In the genomic region with DNA sequence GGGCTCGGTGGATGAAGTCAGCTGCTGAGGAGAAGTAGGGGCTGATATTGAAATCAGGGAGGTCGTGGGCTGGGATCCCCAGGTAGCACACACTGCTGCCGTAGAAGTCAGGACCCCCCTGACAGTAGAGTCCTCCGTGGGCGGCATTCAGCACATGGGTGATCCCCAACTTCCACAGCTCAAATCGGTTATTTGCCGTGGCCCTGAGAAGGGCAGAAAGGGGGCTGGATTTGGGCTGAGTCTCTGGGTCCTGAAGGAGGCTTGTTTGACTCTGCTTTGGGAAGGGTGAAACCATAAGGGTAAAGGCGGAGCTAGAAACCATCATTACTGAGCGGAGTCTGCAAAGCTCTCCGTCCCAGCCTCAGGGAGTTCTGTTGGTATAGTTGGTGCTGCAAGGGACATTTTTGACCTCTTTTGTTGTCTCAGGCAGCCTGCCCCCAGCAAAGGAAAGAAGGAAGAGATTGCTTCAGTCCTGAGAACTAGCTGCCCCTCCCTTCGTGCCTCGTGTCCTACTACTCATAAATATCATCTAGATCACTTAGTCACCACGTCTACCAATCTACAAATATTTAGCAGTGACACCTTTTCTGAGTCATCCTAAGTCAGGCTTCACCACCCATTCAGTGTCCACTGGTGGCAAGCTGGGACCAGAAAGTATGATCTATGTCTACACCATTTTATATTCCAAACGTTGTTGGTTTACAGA, we compare ENCODE assay signal across 29 mouse cellular contexts. TPM values are rescaled to one million over a fixed set of nuclear protein-coding genes. Genes with fewer than 3 reads are reported as not detected.
A peak's percentile ranks its signal among the peaks of the same experiment; 100 is the strongest.
DNase-seq lines count a peak whose midpoint lies in the region; ATAC-seq and TF ChIP-seq lines count a peak whose summit lies in the region.
"Had no signal": no experiment of that assay in that cellular context is flagged by ENCODE, and none has a peak within 500 bp of the region (broad histone marks: within the 10 kb centered on the region; RNA-seq: fewer than 3 reads in every experiment).

No protein-coding gene starts in this region.

- no peak overlapping the region for H3K27ac ChIP-seq in lung, postnatal 0 days (ENCODE audit: low read length)
- H3K27ac ChIP-seq in kidney, adult 2 months (ENCODE audit: insufficient read depth, low read depth, low read length), result no peak overlapping the region
- H3K27ac ChIP-seq in forebrain, embryonic 13.5 days, result no peak overlapping the region
- H3K27ac ChIP-seq: embryonic facial prominence, embryonic 15.5 days; heart, embryonic 15.5 days; hindbrain, embryonic 12.5 days; kidney, embryonic 15.5 days; layer of hippocampus, adult 2 months; left cerebral cortex, adult 2 months; limb, embryonic 13.5 days; liver, embryonic 13.5 days; midbrain, embryonic 13.5 days; stomach, embryonic 15.5 days had no signal

- no peak for TF ChIP-seq EP300 in lung, postnatal 0 days (IDR thresholded peaks at IDR 0.05)

- H3K9me3 ChIP-seq in lung, postnatal 0 days (ENCODE audit: low read length), result no peaks in the 10 kb centered on the region
- H3K9me3 ChIP-seq in forebrain, embryonic 13.5 days (replicated peaks), result no peaks in the 10 kb centered on the region
- H3K9me3 ChIP-seq: embryonic facial prominence, embryonic 15.5 days; heart, embryonic 15.5 days; hindbrain, embryonic 12.5 days; kidney, embryonic 15.5 days; limb, embryonic 13.5 days; liver, embryonic 13.5 days; midbrain, embryonic 13.5 days; stomach, embryonic 15.5 days had no signal

- no peak overlapping the region for H3K9ac ChIP-seq in lung, postnatal 0 days (replicated peaks; ENCODE audit: low read depth)
- no peak overlapping the region for H3K9ac ChIP-seq in forebrain, embryonic 13.5 days
- H3K9ac ChIP-seq: embryonic facial prominence, embryonic 15.5 days; heart, embryonic 15.5 days; hindbrain, embryonic 12.5 days; kidney, embryonic 15.5 days; limb, embryonic 13.5 days; liver, embryonic 13.5 days; midbrain, embryonic 13.5 days; stomach, embryonic 15.5 days had no signal

- WGBS in lung, postnatal 0 days, result 65% methylated on average over 14 of the region's 14 CpGs
- WGBS in kidney, adult 2 months, result 72% methylated on average over 14 of the region's 14 CpGs
- 83% methylated on average over 14 of the region's 14 CpGs for WGBS in forebrain, embryonic 13.5 days

- no peak for TF ChIP-seq POLR2A in kidney, adult 2 months (IDR thresholded peaks at IDR 0.05; ENCODE audit: low read depth, low read length)

- no peak overlapping the region for H3K4me3 ChIP-seq in lung, postnatal 0 days (ENCODE audit: low read depth, low read length)
- no peak overlapping the region for H3K4me3 ChIP-seq in kidney, adult 2 months (ENCODE audit: insufficient read depth, low read depth, low read length)
- H3K4me3 ChIP-seq in forebrain, embryonic 13.5 days, result no peak overlapping the region
- H3K4me3 ChIP-seq: embryonic facial prominence, embryonic 15.5 days; heart, embryonic 15.5 days; hindbrain, embryonic 12.5 days; kidney, embryonic 15.5 days; layer of hippocampus, adult 2 months; left cerebral cortex, adult 2 months; limb, embryonic 13.5 days; liver, embryonic 13.5 days; midbrain, embryonic 13.5 days; stomach, embryonic 15.5 days had no signal

- DNase-seq in cerebellum, adult 11 months, result peak; percentile 8
- DNase-seq in lung, postnatal 0 days (ENCODE audit: low spot score), result peak; percentile 50
- DNase-seq in lung, postnatal 25 days (ENCODE audit: low spot score), result no peak
- peak; percentile 64 for DNase-seq in 416B (ENCODE audit: low read depth)
- DNase-seq in kidney, adult 2 months, result no peak
- DNase-seq: liver, embryonic 13.5 days; right cerebral cortex, postnatal 25 days had no signal

- H3K4me2 ChIP-seq in lung, postnatal 0 days (replicated peaks; ENCODE audit: low read depth, low read length), result no peak overlapping the region
- no peak overlapping the region for H3K4me2 ChIP-seq in forebrain, embryonic 13.5 days
- H3K4me2 ChIP-seq: embryonic facial prominence, embryonic 15.5 days; heart, embryonic 15.5 days; hindbrain, embryonic 12.5 days; kidney, embryonic 15.5 days; limb, embryonic 13.5 days; liver, embryonic 13.5 days; midbrain, embryonic 13.5 days; stomach, embryonic 15.5 days had no signal

- peaks cover 6% of the 10 kb centered on the region; the same call in 1 of the 2 replicates for H3K4me1 ChIP-seq in lung, postnatal 0 days (ENCODE audit: insufficient read depth, low read depth, low read length)
- H3K4me1 ChIP-seq in kidney, adult 2 months (ENCODE audit: control insufficient read depth, insufficient read depth, low read length), result 0 out of 2 replicates have a peak, but pooled peaks cover 3% of the 10 kb centered on the region
- H3K4me1 ChIP-seq in forebrain, embryonic 13.5 days, result peaks cover 12% of the 10 kb centered on the region

- no peaks in the 10 kb centered on the region for H3K36me3 ChIP-seq in lung, postnatal 0 days (ENCODE audit: insufficient read depth, low read length)
- H3K36me3 ChIP-seq in kidney, adult 2 months (ENCODE audit: control insufficient read depth, insufficient read depth, low read length), result no peaks in the 10 kb centered on the region
- H3K36me3 ChIP-seq in forebrain, embryonic 13.5 days (ENCODE audit: poor library complexity, severe bottlenecking), result no peaks in the 10 kb centered on the region
- H3K36me3 ChIP-seq: embryonic facial prominence, embryonic 15.5 days; heart, embryonic 15.5 days; hindbrain, embryonic 12.5 days; kidney, embryonic 15.5 days; limb, embryonic 13.5 days; liver, embryonic 13.5 days; midbrain, embryonic 13.5 days; stomach, embryonic 15.5 days had no signal

- H3K27me3 ChIP-seq in lung, postnatal 0 days (replicated peaks; ENCODE audit: insufficient read depth, low read length), result 0 out of 2 replicates have a peak, but pooled peaks cover 3% of the 10 kb centered on the region
- H3K27me3 ChIP-seq in kidney, adult 2 months (replicated peaks; ENCODE audit: control insufficient read depth, insufficient read depth, low read length), result no peaks in the 10 kb centered on the region
- 0 out of 2 replicates have a peak, but pooled peaks cover 3% of the 10 kb centered on the region for H3K27me3 ChIP-seq in forebrain, embryonic 13.5 days
- H3K27me3 ChIP-seq: embryonic facial prominence, embryonic 15.5 days; heart, embryonic 15.5 days; limb, embryonic 13.5 days; liver, embryonic 13.5 days; midbrain, embryonic 13.5 days; stomach, embryonic 15.5 days had no signal

- ATAC-seq in cerebellum, adult (ENCODE audit: insufficient number of reproducible peaks, low FRiP score, low TSS enrichment), result no peak
- no peak for ATAC-seq in lung, postnatal 0 days
- ATAC-seq in monocyte, adult 5-6 weeks (replicated peaks; ENCODE audit: insufficient number of reproducible peaks, low FRiP score, low TSS enrichment, poor library complexity, severe bottlenecking), result peak; percentile 7
- ATAC-seq in forebrain, embryonic 13.5 days, result no peak
- ATAC-seq: CD4-positive, CD25-positive, alpha-beta regulatory T cell, adult 4 months; forebrain, embryonic 14.5 days; intestine, embryonic 16.5 days; midbrain, embryonic 13.5 days had no signal

- no peak for TF ChIP-seq CTCF in lung, postnatal 0 days (IDR thresholded peaks at IDR 0.05)
- TF ChIP-seq CTCF in kidney, adult 2 months (conservative IDR thresholded peaks at IDR 0.05; ENCODE audit: insufficient read depth, insufficient read length, low read depth, low read length), result no peak

RNA-seq across cellular contexts. Expression of a gene that starts 2.7 kb away (rescaled TPM):
- 7.1 and 8.1 TPM in 2 replicates for polyA plus RNA-seq in lung, postnatal 0 days (2015; fragmentation: Nextera tagmentation; extraction: Ambion mirVana)
- 20.8 to 25.1 TPM (median 22.3 TPM) in 3 replicates for total RNA-seq in monocyte, adult 5-6 weeks (2017)
- 21.1 and 23.9 TPM in 2 replicates for polyA plus RNA-seq in kidney, adult 2 months (2012; rRNA removed)
- 17.8 and 18.3 TPM in 2 replicates for polyA plus RNA-seq in forebrain, embryonic 13.5 days (2015; fragmentation: Nextera tagmentation; extraction: Ambion mirVana)

RNA-seq across cellular contexts. Expression of a gene that starts 3.4 kb away (rescaled TPM):
- polyA plus RNA-seq in lung, postnatal 0 days (2015; fragmentation: Nextera tagmentation; extraction: Ambion mirVana), result 0.20 and 0.29 TPM in 2 replicates
- total RNA-seq in monocyte, adult 5-6 weeks (2017), result not detected in 3 replicates
- polyA plus RNA-seq in kidney, adult 2 months (2012; rRNA removed), result 1.1 and 1.8 TPM in 2 replicates
- not detected in 2 replicates for polyA plus RNA-seq in forebrain, embryonic 13.5 days (2015; fragmentation: Nextera tagmentation; extraction: Ambion mirVana)
- total RNA-seq: adrenal gland, postnatal 14 days; left cerebral cortex, adult 2 months; megakaryocyte-erythroid progenitor cell, adult 5-6 weeks; neutrophil, adult 5-6 weeks had no signal
- polyA plus RNA-seq: CD4-positive, CD25-positive, alpha-beta regulatory T cell, adult 4 months; forebrain, embryonic 14.5 days; heart, embryonic 15.5 days; intestine, embryonic 16.5 days; liver, embryonic 13.5 days; midbrain, embryonic 13.5 days; neural tube, embryonic 11.5 days; stomach, embryonic 15.5 days had no signal

RNA-seq across cellular contexts. Expression of a gene that starts 33.2 kb away (rescaled TPM):
- polyA plus RNA-seq in lung, postnatal 0 days (2015; fragmentation: Nextera tagmentation; extraction: Ambion mirVana), result 0.16 and 0.24 TPM in 2 replicates
- total RNA-seq in monocyte, adult 5-6 weeks (2017), result 0.58 TPM in 1 of 3 replicates, not detected in the others
- polyA plus RNA-seq in kidney, adult 2 months (2012; rRNA removed), result 0.11 and 0.52 TPM in 2 replicates
- not detected in 2 replicates for polyA plus RNA-seq in forebrain, embryonic 13.5 days (2015; fragmentation: Nextera tagmentation; extraction: Ambion mirVana)
- total RNA-seq: heart, postnatal 25 days; left cerebral cortex, adult 2 months; megakaryocyte-erythroid progenitor cell, adult 5-6 weeks; neutrophil, adult 5-6 weeks had no signal
- polyA plus RNA-seq: CD4-positive, CD25-positive, alpha-beta regulatory T cell, adult 4 months; cerebellum, adult 2 months; embryonic facial prominence, embryonic 15.5 days; forebrain, embryonic 14.5 days; intestine, embryonic 16.5 days; kidney, embryonic 15.5 days; liver, embryonic 13.5 days; stomach, embryonic 15.5 days; urinary bladder, adult 2 months had no signal

Comparison
In these comparisons a context has a peak if more than half of its experiments do, and no peak if none do; other contexts are left out.
1. DNase-seq: peak in cerebellum, adult 11 months (single experiment), lung, postnatal 0 days (single experiment) and 416B (single experiment); none in lung, postnatal 25 days (single experiment) and kidney, adult 2 months (single experiment).